Mouse (Mus musculus) 3T3-L1 (cell line): ENCODE data around the gene Pmepa1.

Experiments
- DNase-seq: peaks from one replicate; pipeline ENCODE4 v3.0.0-alpha.2; 2015; ENCODE audit warnings: low read depth, low spot score

The Pmepa1 gene

DNA sequence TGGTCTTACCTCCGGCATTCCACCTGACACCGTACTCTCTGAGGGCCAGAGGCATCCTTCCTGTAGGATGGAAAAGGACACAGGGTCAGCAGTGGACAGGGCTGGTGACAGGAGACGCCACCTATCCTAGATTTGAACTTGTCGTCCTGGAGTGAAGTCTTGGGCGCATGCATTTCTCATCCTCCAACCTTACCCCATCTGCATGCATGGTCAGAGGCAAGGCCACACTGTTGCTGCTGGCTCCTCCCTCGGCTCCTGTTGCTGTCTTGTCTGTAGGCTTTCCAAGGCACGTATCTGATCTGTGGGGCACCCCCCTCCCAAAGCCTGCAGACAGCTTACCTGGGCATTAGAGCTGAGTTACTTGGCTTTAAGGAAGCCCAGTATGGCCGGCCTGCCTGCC, 47.8 kb downstream of the Pmepa1 start:
- no peak for DNase-seq

DNA sequence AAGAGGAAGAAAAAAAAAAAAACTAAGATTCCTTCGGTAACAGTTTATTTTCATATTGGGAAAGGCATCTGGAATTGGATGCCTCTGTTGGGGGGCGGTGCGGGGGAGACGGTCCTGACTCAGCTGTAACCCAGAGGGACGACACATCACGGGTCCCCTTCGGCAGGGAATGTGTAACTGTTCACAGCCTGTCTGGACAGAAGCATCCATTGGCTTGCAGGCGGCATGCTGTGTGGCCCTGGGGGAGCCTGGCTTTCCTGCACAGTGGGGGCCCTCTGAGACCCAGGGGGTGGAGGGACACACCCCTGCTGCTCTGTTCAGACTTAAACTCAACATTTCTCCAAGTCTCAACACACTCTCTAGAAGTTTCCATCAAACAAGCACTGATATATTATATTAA, 49.5 kb downstream of the Pmepa1 start:
- no peak for DNase-seq

DNA sequence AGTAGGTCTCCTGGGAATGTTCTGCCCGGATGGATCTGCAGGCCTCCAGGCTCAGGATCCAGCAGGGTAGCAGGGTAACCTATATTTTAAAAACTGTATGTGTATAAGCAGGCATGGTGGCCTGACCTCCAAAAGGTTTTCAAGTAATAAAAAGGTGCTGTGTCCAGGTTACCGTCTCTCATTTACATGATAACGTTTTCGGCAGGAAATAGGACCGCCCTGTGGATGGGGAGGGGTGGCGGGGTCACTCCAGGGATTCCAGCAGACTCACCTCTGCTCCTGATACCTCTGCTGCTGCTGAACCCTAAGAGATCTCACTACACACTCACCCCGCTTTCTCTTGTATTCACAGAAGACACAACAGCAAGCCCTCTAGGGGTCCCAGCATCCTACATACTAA, 50.4 kb downstream of the Pmepa1 start:
- no peak for DNase-seq

- DNase-seq, result no peak
Measured at GRCm38 (mm10) chr2:173224832-173225231, 51.5 kb downstream of the Pmepa1 start.

DNA sequence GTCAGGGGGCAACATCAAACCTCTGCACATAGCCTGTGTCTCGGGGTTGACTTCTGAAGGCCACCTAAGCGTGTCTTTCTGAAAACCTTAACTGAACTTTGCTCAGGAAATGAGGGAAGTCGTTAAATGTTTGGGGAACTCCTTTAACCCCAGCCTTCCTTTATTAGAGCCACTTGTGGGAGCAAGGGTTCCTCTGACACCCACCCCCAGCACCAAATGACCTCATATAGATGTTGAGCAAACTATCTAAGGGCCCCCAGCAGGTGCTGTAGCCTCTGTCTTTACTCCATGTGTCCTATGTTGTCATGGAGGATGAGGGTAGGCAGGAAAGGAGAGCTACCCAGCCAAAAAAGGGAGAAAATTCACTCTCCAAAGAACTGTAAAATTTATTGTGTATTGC, 52.2 kb downstream of the Pmepa1 start:
- no peak for DNase-seq

GRCm38 (mm10) chr2:173223496-173223895, 52.8 kb downstream of the Pmepa1 start:
- no peak for DNase-seq

GRCm38 (mm10) chr2:173220754-173221153, 55.6 kb downstream of the Pmepa1 start:
- DNase-seq, result no peak

GRCm38 (mm10) chr2:173219256-173219954, 56.9 kb downstream of the Pmepa1 start:
- DNase-seq, result peak; percentile 57

GRCm38 (mm10) chr2:173218416-173219141, 57.8 kb downstream of the Pmepa1 start, which contains the start of gene Zbp1:
Gene Zbp1, minus strand, starts transcription at chr2:173218923.
- DNase-seq, result peak; percentile 27

DNA sequence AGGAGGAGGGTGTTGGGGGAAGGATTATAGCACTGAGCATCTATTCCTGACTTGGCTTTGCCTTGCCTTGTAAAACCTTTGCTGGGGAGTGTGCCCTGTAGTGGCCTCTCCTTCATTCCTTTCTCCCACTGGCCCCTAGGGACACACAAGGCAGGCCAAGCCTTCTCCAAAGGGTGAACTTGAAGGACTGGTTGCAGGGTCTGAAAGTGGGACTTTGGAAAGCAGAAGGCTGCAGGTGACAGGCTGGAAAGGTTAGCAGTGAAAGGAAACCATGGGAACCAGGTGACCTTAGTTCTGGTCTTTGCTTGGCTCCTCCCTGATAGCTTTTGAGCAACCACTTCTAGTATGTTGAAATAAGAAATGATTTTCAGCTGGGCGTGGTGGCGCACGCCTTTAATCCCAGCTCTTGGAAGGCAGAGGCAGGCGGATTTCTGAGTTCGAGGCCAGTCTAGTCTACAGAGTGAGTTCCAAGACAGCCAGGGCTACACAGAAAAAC, 58.5 kb downstream of the Pmepa1 start:
- no peak for DNase-seq

DNA sequence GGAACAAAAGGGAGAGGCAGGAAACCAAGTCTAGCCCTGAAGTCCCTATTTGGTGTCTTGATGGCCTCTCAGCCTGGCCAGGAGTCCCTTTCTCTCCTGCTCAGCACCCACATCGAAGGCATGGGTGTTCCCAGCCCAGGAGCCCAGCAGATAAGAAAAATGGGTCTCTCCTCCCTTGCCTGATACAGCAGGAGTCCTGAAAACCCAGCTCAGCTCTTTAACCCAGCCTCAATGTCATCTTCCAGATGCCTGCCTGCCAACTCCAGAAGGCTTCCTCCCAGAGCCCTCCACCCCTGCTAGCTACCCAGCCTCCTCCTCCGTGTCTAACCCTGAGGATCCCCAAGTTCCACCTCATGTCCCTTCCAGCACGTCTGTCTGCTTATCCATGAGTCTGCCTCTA, 59.1 kb downstream of the Pmepa1 start:
- no peak for DNase-seq

GRCm38 (mm10) chr2:173216840-173217239, 59.5 kb downstream of the Pmepa1 start:
- DNase-seq, result no peak

- no peak for DNase-seq
Measured at GRCm38 (mm10) chr2:173212227-173212626, 64.1 kb downstream of the Pmepa1 start.

GRCm38 (mm10) chr2:173209091-173209815, 67.1 kb downstream of the Pmepa1 start:
- DNase-seq, result no peak

DNA sequence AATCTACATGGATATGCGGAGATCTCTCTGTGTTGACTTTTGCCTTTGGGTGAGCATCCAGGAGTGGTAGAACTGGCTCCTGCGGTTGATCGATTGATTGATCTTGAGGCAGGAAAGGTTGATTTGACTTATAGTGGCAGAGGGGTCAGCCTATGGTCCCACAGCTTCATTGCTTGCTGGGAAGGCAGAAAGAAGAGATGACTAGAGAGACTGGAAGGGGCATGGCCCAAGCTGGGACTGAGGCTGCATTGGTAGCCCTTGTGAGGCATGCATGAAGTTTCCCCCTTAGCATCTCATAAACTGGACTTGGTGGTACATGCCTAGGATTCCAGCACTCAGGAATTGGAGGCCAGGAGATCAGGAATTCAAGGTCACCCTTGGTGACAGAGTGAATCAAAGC, 69.3 kb downstream of the Pmepa1 start:
- no peak for DNase-seq

GRCm38 (mm10) chr2:173205563-173206099, 70.7 kb downstream of the Pmepa1 start:
- no peak for DNase-seq

GRCm38 (mm10) chr2:173204671-173205070, 71.7 kb downstream of the Pmepa1 start:
- no peak for DNase-seq

- no peak for DNase-seq
Measured at GRCm38 (mm10) chr2:173203726-173204125, 72.6 kb downstream of the Pmepa1 start.

- no peak for DNase-seq
Measured at GRCm38 (mm10) chr2:173202924-173203689, 73.2 kb downstream of the Pmepa1 start.

GRCm38 (mm10) chr2:173194796-173195195, 81.5 kb downstream of the Pmepa1 start:
- DNase-seq, result no peak

GRCm38 (mm10) chr2:173187182-173187855, 89.0 kb downstream of the Pmepa1 start:
- DNase-seq, result peak; percentile 29
